Mouse (Mus musculus) lung, postnatal 10 days (tissue): ENCODE results near the gene Kcnq4.

Source experiments
- DNase-seq: peaks from one replicate; pipeline ENCODE4 v3.0.0; 2021

Kcnq4 gene

GRCm38 (mm10) chr4:120747941-120748866 lies at the start of gene Kcnq4:
Gene Kcnq4 (minus strand): TSS chr4:120748612.
- no peak for DNase-seq

- DNase-seq, result no peak
Measured at GRCm38 (mm10) chr4:120796687-120797086, 48.3 kb upstream of the Kcnq4 start.

- DNase-seq, result no peak
Measured at GRCm38 (mm10) chr4:120795646-120796045, 47.2 kb upstream of the Kcnq4 start.

- DNase-seq, result no peak
Measured at GRCm38 (mm10) chr4:120792918-120793317, 44.5 kb upstream of the Kcnq4 start.

GRCm38 (mm10) chr4:120790027-120790426 lies 41.6 kb upstream of the Kcnq4 start:
- DNase-seq, result no peak

GRCm38 (mm10) chr4:120755801-120756200 lies 7.4 kb upstream of the Kcnq4 start:
- DNase-seq, result no peak

GRCm38 (mm10) chr4:120755299-120755698 lies 6.9 kb upstream of the Kcnq4 start:
- DNase-seq, result peak; percentile 89

- no peak for DNase-seq
Measured at GRCm38 (mm10) chr4:120749601-120750000, 1.2 kb upstream of the Kcnq4 start.

- DNase-seq, result no peak
Measured at GRCm38 (mm10) chr4:120747243-120747792, 1.1 kb downstream of the Kcnq4 start.

- peak; percentile 42 for DNase-seq
Measured at GRCm38 (mm10) chr4:120746552-120747150, 1.8 kb downstream of the Kcnq4 start.

GRCm38 (mm10) chr4:120745731-120746551 lies 2.5 kb downstream of the Kcnq4 start:
- peak; percentile 64 for DNase-seq

- DNase-seq, result peak; percentile 52
Measured at GRCm38 (mm10) chr4:120743636-120744035, 4.8 kb downstream of the Kcnq4 start.

GRCm38 (mm10) chr4:120741303-120741702 lies 7.1 kb downstream of the Kcnq4 start:
- DNase-seq, result peak; percentile 78

- DNase-seq, result no peak
Measured at GRCm38 (mm10) chr4:120734012-120734622, 14.3 kb downstream of the Kcnq4 start.

- no peak for DNase-seq
Measured at GRCm38 (mm10) chr4:120732737-120733136, 15.7 kb downstream of the Kcnq4 start.

GRCm38 (mm10) chr4:120731030-120731644 lies 17.3 kb downstream of the Kcnq4 start:
- peak; percentile 72 for DNase-seq

- DNase-seq, result no peak
Measured at GRCm38 (mm10) chr4:120730574-120730973, 17.8 kb downstream of the Kcnq4 start.

- DNase-seq, result peak; percentile 72
Measured at GRCm38 (mm10) chr4:120730146-120730545, 18.3 kb downstream of the Kcnq4 start.

GRCm38 (mm10) chr4:120729441-120729840 lies 19.0 kb downstream of the Kcnq4 start:
- DNase-seq, result no peak

GRCm38 (mm10) chr4:120727842-120728241 lies 20.6 kb downstream of the Kcnq4 start:
- no peak for DNase-seq

- peak; percentile 52 for DNase-seq
Measured at GRCm38 (mm10) chr4:120726174-120726573, 22.2 kb downstream of the Kcnq4 start.

- DNase-seq, result peak; percentile 53
Measured at GRCm38 (mm10) chr4:120725516-120726090, 22.8 kb downstream of the Kcnq4 start.
